Mouse (Mus musculus): ENCODE results near the gene Isyna1.

DNA sequence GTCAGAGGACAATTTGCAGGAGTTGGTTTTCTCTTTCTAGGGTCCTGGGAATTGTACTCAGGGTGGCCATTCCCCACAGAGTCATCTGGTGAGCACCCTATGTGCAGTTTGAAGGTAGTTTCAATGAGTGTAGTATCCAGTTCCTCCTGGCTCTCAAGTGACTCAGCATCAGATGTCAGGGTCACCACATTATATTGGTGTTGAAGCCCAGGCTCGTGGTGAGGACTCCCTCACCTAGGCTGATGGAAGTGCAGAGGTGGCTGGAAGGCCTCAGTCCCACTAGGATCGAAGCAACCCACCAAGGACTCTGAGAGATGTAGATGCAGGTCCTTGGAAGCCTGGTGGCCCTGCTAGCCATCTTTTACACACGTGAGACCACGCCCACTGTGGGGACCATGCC lies 47.8 kb upstream of the Isyna1 start:
- TF ChIP-seq CTCF (conservative IDR thresholded peaks at IDR 0.05; ENCODE audit: low read length) (no peak), NANOG (IDR thresholded peaks at IDR 0.05; ENCODE audit: borderline replicate concordance, low read length) (no peak), POU5F1 (IDR thresholded peaks at IDR 0.05; ENCODE audit: borderline replicate concordance, low read length) (no peak)
